Mouse (Mus musculus): Measurements from ENCODE around the gene Coa6. TPM values are rescaled to one million over a fixed set of nuclear protein-coding genes. Genes with fewer than 3 reads are reported as not detected.
"Not testable (repeated sequence)": the region's sequence is repeated elsewhere in the genome, so short reads cannot be mapped to it uniquely, and the experiment has no call there.

The Coa6 gene
- polyA plus RNA-seq, 1 experiment from 2014 or later: 51.0 TPM

DNA sequence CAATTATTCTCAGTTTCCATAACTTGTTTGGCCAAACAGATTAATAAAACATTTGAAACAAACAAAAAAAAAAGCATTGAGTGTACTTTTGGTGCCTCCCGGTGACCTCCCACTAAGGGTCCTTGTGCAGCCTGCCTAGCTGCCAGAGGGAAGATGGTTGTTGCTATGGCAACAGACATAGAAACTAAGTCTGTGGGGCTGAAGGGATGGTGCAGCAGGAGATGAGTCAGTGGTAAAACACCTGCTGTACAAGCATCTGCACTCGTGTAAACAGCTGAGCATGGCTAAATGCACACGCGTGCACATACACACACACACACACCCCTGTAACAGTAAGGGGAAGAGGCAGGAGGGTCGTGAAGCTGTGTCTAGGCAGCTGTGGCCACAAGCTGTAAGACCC lies 26.4 kb upstream of the Coa6 start:
- Histone ChIP-seq H3K4me1 (ENCODE audit: control insufficient read depth, insufficient read depth, low read length) (no peaks in the 10 kb centered on the region), H3K36me3 (ENCODE audit: control insufficient read depth, insufficient read depth, low read length) (no peaks in the 10 kb centered on the region), H3K27ac (ENCODE audit: low read depth, low read length) (no peak overlapping the region), H3K4me3 (ENCODE audit: low read depth, low read length) (no peak overlapping the region), H3K9me3 (ENCODE audit: control insufficient read depth, low read length) (no peaks in the 10 kb centered on the region), H3K4me2 (ENCODE audit: low read depth, low read length) (no peak overlapping the region), H3K27me3 (ENCODE audit: control insufficient read depth, insufficient read depth, low read length) (no peaks in the 10 kb centered on the region), H3K9ac (replicated peaks; ENCODE audit: low read depth, low read length) (no peak overlapping the region)
- 46% methylated on average over 5 of the region's 5 CpGs for WGBS
- ATAC-seq (ENCODE audit: low read depth): no peak

DNA sequence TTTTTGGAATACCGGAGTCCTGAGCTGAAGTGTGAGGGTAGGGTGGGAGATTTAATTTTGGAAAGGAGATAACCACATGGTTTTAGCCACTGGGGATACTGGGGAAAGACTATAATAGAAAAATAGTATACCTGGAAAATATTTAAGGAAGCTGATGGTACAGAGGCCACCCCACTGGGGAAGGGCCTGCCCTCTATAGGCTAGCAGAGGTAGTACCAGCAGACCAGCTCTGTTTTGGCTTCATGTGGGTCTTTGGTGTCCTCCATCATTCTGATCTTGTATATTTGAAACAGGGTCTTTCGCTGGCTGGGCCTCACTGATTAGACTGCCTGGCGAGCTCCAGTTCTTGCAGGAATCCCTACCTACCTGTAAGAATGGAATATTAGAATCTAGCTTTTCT lies 24.0 kb upstream of the Coa6 start:
- no peaks in the 10 kb centered on the region for H3K36me3 ChIP-seq (ENCODE audit: control insufficient read depth, insufficient read depth, low read length)
- H3K9ac ChIP-seq (replicated peaks; ENCODE audit: low read depth, low read length): no peak overlapping the region
- no peak overlapping the region for H3K4me3 ChIP-seq (ENCODE audit: low read depth, low read length)
- no peak overlapping the region for H3K4me2 ChIP-seq (ENCODE audit: low read depth, low read length)
- no peak for ATAC-seq (ENCODE audit: low read depth)
- H3K27me3 ChIP-seq (ENCODE audit: control insufficient read depth, insufficient read depth, low read length): no peaks in the 10 kb centered on the region
- no peaks in the 10 kb centered on the region for H3K4me1 ChIP-seq (ENCODE audit: control insufficient read depth, insufficient read depth, low read length)
- 68% methylated on average over 3 of the region's 3 CpGs for WGBS
- no peaks in the 10 kb centered on the region for H3K9me3 ChIP-seq (ENCODE audit: control insufficient read depth, low read length)
- H3K27ac ChIP-seq (ENCODE audit: low read depth, low read length): no peak overlapping the region

DNA sequence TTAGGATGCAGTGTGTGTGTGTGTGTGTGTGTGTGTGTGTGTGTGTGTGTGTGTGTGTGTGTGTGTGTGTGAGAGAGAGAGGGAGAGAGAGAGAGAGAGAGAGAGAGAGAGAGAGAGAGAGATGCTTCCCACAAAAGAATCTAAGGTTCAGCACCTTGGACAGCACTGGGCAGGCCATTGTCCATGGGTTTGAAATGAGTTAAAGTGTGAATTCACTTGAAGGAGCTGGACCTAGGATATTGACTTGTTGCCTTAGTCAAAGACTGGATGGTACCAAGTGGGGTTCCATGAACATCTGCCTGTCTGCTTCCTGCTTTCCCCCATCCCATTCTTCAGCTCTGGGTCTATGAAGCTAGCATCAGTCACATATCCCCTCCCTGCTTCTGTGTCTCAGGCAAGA lies 17.8 kb upstream of the Coa6 start:
- not testable (repeated sequence) for H3K27me3 ChIP-seq (ENCODE audit: control insufficient read depth, insufficient read depth, low read length); H3K4me2 ChIP-seq (ENCODE audit: low read depth, low read length); H3K9ac ChIP-seq (replicated peaks; ENCODE audit: low read depth, low read length); H3K4me3 ChIP-seq (ENCODE audit: low read depth, low read length); H3K36me3 ChIP-seq (ENCODE audit: control insufficient read depth, insufficient read depth, low read length); H3K9me3 ChIP-seq (ENCODE audit: control insufficient read depth, low read length); ATAC-seq (ENCODE audit: low read depth); H3K4me1 ChIP-seq (ENCODE audit: control insufficient read depth, insufficient read depth, low read length); H3K27ac ChIP-seq (ENCODE audit: low read depth, low read length)

DNA sequence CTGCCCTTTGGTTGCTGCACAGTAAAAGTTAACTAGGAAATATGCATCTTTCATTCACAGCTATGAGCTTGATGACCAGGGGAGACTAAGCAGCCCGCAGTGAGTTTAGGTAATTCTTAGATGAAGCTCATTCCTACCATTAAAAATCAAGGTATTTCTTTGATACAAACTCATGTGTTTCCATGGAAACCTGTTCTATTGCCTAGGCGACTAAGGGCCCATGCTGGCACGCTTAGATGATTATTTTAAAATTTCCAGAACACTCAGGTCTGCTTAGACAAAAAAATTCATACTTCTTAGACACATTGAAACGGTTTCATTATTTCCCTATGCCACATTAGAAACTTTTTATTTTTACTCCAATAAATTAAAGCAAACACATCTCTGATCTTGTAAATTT lies 17.3 kb upstream of the Coa6 start:
- no peak for ATAC-seq (ENCODE audit: low read depth)
- H3K4me3 ChIP-seq (ENCODE audit: low read depth, low read length): no peak overlapping the region
- H3K4me2 ChIP-seq (ENCODE audit: low read depth, low read length): no peak overlapping the region
- H3K4me1 ChIP-seq (ENCODE audit: control insufficient read depth, insufficient read depth, low read length): no peaks in the 10 kb centered on the region
- H3K36me3 ChIP-seq (ENCODE audit: control insufficient read depth, insufficient read depth, low read length): no peaks in the 10 kb centered on the region
- no peaks in the 10 kb centered on the region for H3K9me3 ChIP-seq (ENCODE audit: control insufficient read depth, low read length)
- H3K9ac ChIP-seq (replicated peaks; ENCODE audit: low read depth, low read length): no peak overlapping the region
- no peaks in the 10 kb centered on the region for H3K27me3 ChIP-seq (ENCODE audit: control insufficient read depth, insufficient read depth, low read length)
- H3K27ac ChIP-seq (ENCODE audit: low read depth, low read length): no peak overlapping the region
- 73% methylated on average over 4 of the region's 4 CpGs for WGBS

GRCm38 (mm10) chr8:126420834-126421233 lies 1.5 kb upstream of the Coa6 start:
- H3K27me3 ChIP-seq (ENCODE audit: control insufficient read depth, insufficient read depth, low read length): no peaks in the 10 kb centered on the region
- no peak overlapping the region for H3K27ac ChIP-seq (ENCODE audit: low read depth, low read length)
- no peak for ATAC-seq (ENCODE audit: low read depth)
- no peak overlapping the region for H3K9ac ChIP-seq (replicated peaks; ENCODE audit: low read depth, low read length)
- H3K4me2 ChIP-seq (ENCODE audit: low read depth, low read length): no peak overlapping the region
- H3K36me3 ChIP-seq (ENCODE audit: control insufficient read depth, insufficient read depth, low read length): peaks cover 1% of the 10 kb centered on the region
- no peak overlapping the region for H3K4me3 ChIP-seq (ENCODE audit: low read depth, low read length)
- no peaks in the 10 kb centered on the region for H3K9me3 ChIP-seq (ENCODE audit: control insufficient read depth, low read length)
- peaks cover 10% of the 10 kb centered on the region for H3K4me1 ChIP-seq (ENCODE audit: control insufficient read depth, insufficient read depth, low read length)
- 87% methylated on average over 3 of the region's 3 CpGs for WGBS

GRCm38 (mm10) chr8:126422920-126423300 lies 595 bp downstream of the Coa6 start:
- H3K4me1 ChIP-seq (ENCODE audit: control insufficient read depth, insufficient read depth, low read length): peaks cover 10% of the 10 kb centered on the region
- ATAC-seq (ENCODE audit: low read depth): peak; percentile 64
- WGBS: 9% methylated on average over 9 of the region's 9 CpGs
- peak overlapping the region; percentile 75 for H3K4me3 ChIP-seq (ENCODE audit: low read depth, low read length)
- peak overlapping the region; percentile 75 for H3K4me2 ChIP-seq (ENCODE audit: low read depth, low read length)
- peak overlapping the region; percentile 76 for H3K9ac ChIP-seq (replicated peaks; ENCODE audit: low read depth, low read length)
- peak overlapping the region; percentile 65 for H3K27ac ChIP-seq (ENCODE audit: low read depth, low read length)
- H3K27me3 ChIP-seq (ENCODE audit: control insufficient read depth, insufficient read depth, low read length): no peaks in the 10 kb centered on the region
- no peaks in the 10 kb centered on the region for H3K9me3 ChIP-seq (ENCODE audit: control insufficient read depth, low read length)
- H3K36me3 ChIP-seq (ENCODE audit: control insufficient read depth, insufficient read depth, low read length): peaks cover 22% of the 10 kb centered on the region

GRCm38 (mm10) chr8:126424163-126424562 lies 1.8 kb downstream of the Coa6 start:
- H3K27me3 ChIP-seq (ENCODE audit: control insufficient read depth, insufficient read depth, low read length): no peaks in the 10 kb centered on the region
- ATAC-seq (ENCODE audit: low read depth): no peak
- no peak overlapping the region for H3K4me2 ChIP-seq (ENCODE audit: low read depth, low read length)
- H3K27ac ChIP-seq (ENCODE audit: low read depth, low read length): no peak overlapping the region
- WGBS: 95% methylated on average over 4 of the region's 4 CpGs
- H3K4me1 ChIP-seq (ENCODE audit: control insufficient read depth, insufficient read depth, low read length): peaks cover 10% of the 10 kb centered on the region
- no peak overlapping the region for H3K9ac ChIP-seq (replicated peaks; ENCODE audit: low read depth, low read length)
- no peak overlapping the region for H3K4me3 ChIP-seq (ENCODE audit: low read depth, low read length)
- peaks cover 34% of the 10 kb centered on the region for H3K36me3 ChIP-seq (ENCODE audit: control insufficient read depth, insufficient read depth, low read length)
- H3K9me3 ChIP-seq (ENCODE audit: control insufficient read depth, low read length): no peaks in the 10 kb centered on the region

DNA sequence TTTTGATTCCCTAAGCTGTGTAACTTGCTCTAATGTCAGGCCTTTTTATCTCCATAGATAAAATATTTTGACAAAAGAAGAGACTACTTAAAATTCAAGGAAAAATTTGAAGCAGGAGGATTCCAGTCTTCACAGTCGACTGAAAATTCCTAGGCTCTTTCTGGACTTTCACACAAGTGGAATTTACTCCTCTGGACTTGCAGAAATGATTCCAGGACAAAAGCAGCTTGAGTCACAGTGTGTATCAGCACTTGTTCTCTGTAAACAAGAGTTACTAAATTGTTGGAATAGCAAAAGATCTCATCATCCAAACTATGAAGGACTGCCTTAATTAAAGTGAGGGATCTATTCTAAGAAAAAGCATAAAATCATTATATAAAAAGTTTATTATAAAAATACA lies 2.6 kb downstream of the Coa6 start:
- H3K4me1 ChIP-seq (ENCODE audit: control insufficient read depth, insufficient read depth, low read length): peaks cover 10% of the 10 kb centered on the region
- H3K4me3 ChIP-seq (ENCODE audit: low read depth, low read length): no peak overlapping the region
- no peaks in the 10 kb centered on the region for H3K27me3 ChIP-seq (ENCODE audit: control insufficient read depth, insufficient read depth, low read length)
- H3K4me2 ChIP-seq (ENCODE audit: low read depth, low read length): no peak overlapping the region
- no peaks in the 10 kb centered on the region for H3K9me3 ChIP-seq (ENCODE audit: control insufficient read depth, low read length)
- no peak overlapping the region for H3K9ac ChIP-seq (replicated peaks; ENCODE audit: low read depth, low read length)
- H3K36me3 ChIP-seq (ENCODE audit: control insufficient read depth, insufficient read depth, low read length): peaks cover 41% of the 10 kb centered on the region
- no peak overlapping the region for H3K27ac ChIP-seq (ENCODE audit: low read depth, low read length)
- ATAC-seq (ENCODE audit: low read depth): no peak
- WGBS: 87% methylated on average over 1 of the region's 1 CpGs

GRCm38 (mm10) chr8:126429635-126430034 lies 7.3 kb downstream of the Coa6 start:
- H3K4me2 ChIP-seq (ENCODE audit: low read depth, low read length): no peak overlapping the region
- no peaks in the 10 kb centered on the region for H3K9me3 ChIP-seq (ENCODE audit: control insufficient read depth, low read length)
- H3K27me3 ChIP-seq (ENCODE audit: control insufficient read depth, insufficient read depth, low read length): no peaks in the 10 kb centered on the region
- no peaks in the 10 kb centered on the region for H3K4me1 ChIP-seq (ENCODE audit: control insufficient read depth, insufficient read depth, low read length)
- no peak overlapping the region for H3K27ac ChIP-seq (ENCODE audit: low read depth, low read length)
- peaks cover 53% of the 10 kb centered on the region for H3K36me3 ChIP-seq (ENCODE audit: control insufficient read depth, insufficient read depth, low read length)
- no peak for ATAC-seq (ENCODE audit: low read depth)
- no peak overlapping the region for H3K9ac ChIP-seq (replicated peaks; ENCODE audit: low read depth, low read length)
- H3K4me3 ChIP-seq (ENCODE audit: low read depth, low read length): no peak overlapping the region
- WGBS: 99% methylated on average over 5 of the region's 5 CpGs

GRCm38 (mm10) chr8:126433827-126434226 lies 11.5 kb downstream of the Coa6 start:
- ATAC-seq (ENCODE audit: low read depth): no peak
- Histone ChIP-seq H3K4me2 (ENCODE audit: low read depth, low read length) (no peak overlapping the region), H3K4me1 (ENCODE audit: control insufficient read depth, insufficient read depth, low read length) (no peaks in the 10 kb centered on the region), H3K9ac (replicated peaks; ENCODE audit: low read depth, low read length) (no peak overlapping the region), H3K27me3 (ENCODE audit: control insufficient read depth, insufficient read depth, low read length) (no peaks in the 10 kb centered on the region), H3K36me3 (ENCODE audit: control insufficient read depth, insufficient read depth, low read length) (peaks cover 29% of the 10 kb centered on the region), H3K9me3 (ENCODE audit: control insufficient read depth, low read length) (no peaks in the 10 kb centered on the region), H3K27ac (ENCODE audit: low read depth, low read length) (no peak overlapping the region), H3K4me3 (ENCODE audit: low read depth, low read length) (no peak overlapping the region)
- WGBS: 88% methylated on average over 7 of the region's 7 CpGs
